Mouse (Mus musculus): Measurements from ENCODE around the gene a. TPM values are rescaled to one million over a fixed set of nuclear protein-coding genes. Genes with fewer than 3 reads are reported as not detected.

Gene a
- total and polyA plus RNA-seq, 3 experiments: 0.44 TPM; not detected in 2

- no peak for ATAC-seq (ENCODE audit: extremely low read depth, insufficient number of reproducible peaks, low FRiP score, poor library complexity, severe bottlenecking)
- DNase-seq (ENCODE audit: low spot score): no peak
- Histone ChIP-seq H3K4me3 (ENCODE audit: low read depth, low read length) (no peak overlapping the region), H3K9me3 (replicated peaks) (peaks cover 5% of the 10 kb centered on the region; the same call in 1 of the 2 replicates), H3K36me3 (replicated peaks) (no peaks in the 10 kb centered on the region), H3K4me1 (ENCODE audit: insufficient read depth, low read depth, low read length) (peaks cover 12% of the 10 kb centered on the region; the same call in 1 of the 2 replicates), H3K27me3 (ENCODE audit: insufficient read depth, low read length) (peaks cover 26% of the 10 kb centered on the region)
- TF ChIP-seq POLR2AphosphoS5 (IDR thresholded peaks at IDR 0.05; ENCODE audit: insufficient replicate concordance, low read depth, low read length): no peak
- TF ChIP-seq TAL1 (conservative IDR thresholded peaks at IDR 0.05; ENCODE audit: low read depth, low read length): no peak
- no peak for TF ChIP-seq GATA1 (IDR thresholded peaks at IDR 0.05; ENCODE audit: borderline replicate concordance, low read length)
- TF ChIP-seq CTCF (IDR thresholded peaks at IDR 0.05; ENCODE audit: low read depth, low read length): no peak
- no peak for TF ChIP-seq GATA2 (IDR thresholded peaks at IDR 0.05; ENCODE audit: borderline replicate concordance, low read depth, low read length)
Observed at GRCm38 (mm10) chr2:154776496-154776895, 14.7 kb upstream of the a start.

- ATAC-seq (ENCODE audit: extremely low read depth, insufficient number of reproducible peaks, low FRiP score, poor library complexity, severe bottlenecking): no peak
- H3K4me3 ChIP-seq (ENCODE audit: low read depth, low read length): no peak overlapping the region
- H3K4me1 ChIP-seq (ENCODE audit: insufficient read depth, low read depth, low read length): peaks cover 18% of the 10 kb centered on the region
- peaks cover 28% of the 10 kb centered on the region for H3K27me3 ChIP-seq (ENCODE audit: insufficient read depth, low read length)
- H3K36me3 ChIP-seq (replicated peaks): no peaks in the 10 kb centered on the region
- no peak for TF ChIP-seq TAL1 (conservative IDR thresholded peaks at IDR 0.05; ENCODE audit: low read depth, low read length)
- no peak for TF ChIP-seq POLR2AphosphoS5 (IDR thresholded peaks at IDR 0.05; ENCODE audit: insufficient replicate concordance, low read depth, low read length)
- no peak for TF ChIP-seq GATA2 (IDR thresholded peaks at IDR 0.05; ENCODE audit: borderline replicate concordance, low read depth, low read length)
- no peak for TF ChIP-seq CTCF (IDR thresholded peaks at IDR 0.05; ENCODE audit: low read depth, low read length)
- no peak for TF ChIP-seq GATA1 (IDR thresholded peaks at IDR 0.05; ENCODE audit: borderline replicate concordance, low read length)
- H3K9me3 ChIP-seq (replicated peaks): no peaks in the 10 kb centered on the region
- no peak for DNase-seq (ENCODE audit: low spot score)
Observed at GRCm38 (mm10) chr2:154779648-154780047, 11.6 kb upstream of the a start.

GRCm38 (mm10) chr2:154782361-154782760 is 8.8 kb upstream of the a start:
- TF ChIP-seq CTCF (IDR thresholded peaks at IDR 0.05; ENCODE audit: low read depth, low read length) (no peak), TAL1 (conservative IDR thresholded peaks at IDR 0.05; ENCODE audit: low read depth, low read length) (no peak), POLR2AphosphoS5 (IDR thresholded peaks at IDR 0.05; ENCODE audit: insufficient replicate concordance, low read depth, low read length) (no peak), GATA2 (IDR thresholded peaks at IDR 0.05; ENCODE audit: borderline replicate concordance, low read depth, low read length) (no peak), GATA1 (IDR thresholded peaks at IDR 0.05; ENCODE audit: borderline replicate concordance, low read length) (no peak)
- Histone ChIP-seq H3K4me1 (ENCODE audit: insufficient read depth, low read depth, low read length) (peaks cover 37% of the 10 kb centered on the region), H3K4me3 (ENCODE audit: low read depth, low read length) (no peak overlapping the region), H3K27me3 (ENCODE audit: insufficient read depth, low read length) (peaks cover 24% of the 10 kb centered on the region), H3K36me3 (replicated peaks) (no peaks in the 10 kb centered on the region), H3K9me3 (replicated peaks) (no peaks in the 10 kb centered on the region)
- ATAC-seq (ENCODE audit: extremely low read depth, insufficient number of reproducible peaks, low FRiP score, poor library complexity, severe bottlenecking) (no peak), DNase-seq (ENCODE audit: low spot score) (no peak)

GRCm38 (mm10) chr2:154782856-154783650 is 8.1 kb upstream of the a start:
- Histone ChIP-seq H3K4me3 (ENCODE audit: low read depth, low read length) (no peak overlapping the region), H3K9me3 (replicated peaks) (no peaks in the 10 kb centered on the region), H3K36me3 (replicated peaks) (no peaks in the 10 kb centered on the region), H3K27me3 (ENCODE audit: insufficient read depth, low read length) (peaks cover 24% of the 10 kb centered on the region), H3K4me1 (ENCODE audit: insufficient read depth, low read depth, low read length) (peaks cover 40% of the 10 kb centered on the region)
- TF ChIP-seq POLR2AphosphoS5 (IDR thresholded peaks at IDR 0.05; ENCODE audit: insufficient replicate concordance, low read depth, low read length) (no peak), CTCF (IDR thresholded peaks at IDR 0.05; ENCODE audit: low read depth, low read length) (no peak), GATA1 (IDR thresholded peaks at IDR 0.05; ENCODE audit: borderline replicate concordance, low read length) (no peak)
- ATAC-seq (ENCODE audit: extremely low read depth, insufficient number of reproducible peaks, low FRiP score, poor library complexity, severe bottlenecking) (no peak), DNase-seq (ENCODE audit: low spot score) (no peak)

- H3K9me3 ChIP-seq (replicated peaks): no peaks in the 10 kb centered on the region
- no peaks in the 10 kb centered on the region for H3K36me3 ChIP-seq (replicated peaks)
- no peak overlapping the region for H3K4me3 ChIP-seq (ENCODE audit: low read depth, low read length)
- DNase-seq (ENCODE audit: low spot score) (no peak), ATAC-seq (ENCODE audit: extremely low read depth, insufficient number of reproducible peaks, low FRiP score, poor library complexity, severe bottlenecking) (no peak)
- TF ChIP-seq CTCF (IDR thresholded peaks at IDR 0.05; ENCODE audit: low read depth, low read length) (no peak), GATA1 (IDR thresholded peaks at IDR 0.05; ENCODE audit: borderline replicate concordance, low read length) (no peak), POLR2AphosphoS5 (IDR thresholded peaks at IDR 0.05; ENCODE audit: insufficient replicate concordance, low read depth, low read length) (no peak), TAL1 (conservative IDR thresholded peaks at IDR 0.05; ENCODE audit: low read depth, low read length) (no peak), GATA2 (IDR thresholded peaks at IDR 0.05; ENCODE audit: borderline replicate concordance, low read depth, low read length) (no peak)
- H3K4me1 ChIP-seq (ENCODE audit: insufficient read depth, low read depth, low read length): peaks cover 48% of the 10 kb centered on the region
- H3K27me3 ChIP-seq (ENCODE audit: insufficient read depth, low read length): peaks cover 13% of the 10 kb centered on the region
Observed at GRCm38 (mm10) chr2:154785284-154785683, 5.9 kb upstream of the a start.

GRCm38 (mm10) chr2:154786187-154786586 is 5.0 kb upstream of the a start:
- H3K4me3 ChIP-seq (ENCODE audit: low read depth, low read length): peak overlapping the region; percentile 20; the same call in 1 of the 2 replicates
- DNase-seq (ENCODE audit: low spot score) (no peak), ATAC-seq (ENCODE audit: extremely low read depth, insufficient number of reproducible peaks, low FRiP score, poor library complexity, severe bottlenecking) (no peak)

More at GRCm38 (mm10) chr2:154786187-154786586, 5.0 kb upstream of the a start:
- H3K9me3 ChIP-seq (replicated peaks): no peaks in the 10 kb centered on the region
- H3K4me1 ChIP-seq (ENCODE audit: insufficient read depth, low read depth, low read length): peaks cover 44% of the 10 kb centered on the region
- H3K27me3 ChIP-seq (ENCODE audit: insufficient read depth, low read length): peaks cover 8% of the 10 kb centered on the region; the same call in 1 of the 2 replicates
- TF ChIP-seq TAL1 (conservative IDR thresholded peaks at IDR 0.05; ENCODE audit: low read depth, low read length): no peak; the same call in 1 of the 2 replicates
- no peak for TF ChIP-seq GATA2 (IDR thresholded peaks at IDR 0.05; ENCODE audit: borderline replicate concordance, low read depth, low read length)
- no peak for TF ChIP-seq CTCF (IDR thresholded peaks at IDR 0.05; ENCODE audit: low read depth, low read length)
- TF ChIP-seq GATA1 (IDR thresholded peaks at IDR 0.05; ENCODE audit: borderline replicate concordance, low read length): no peak
- TF ChIP-seq POLR2AphosphoS5 (IDR thresholded peaks at IDR 0.05; ENCODE audit: insufficient replicate concordance, low read depth, low read length): no peak
- H3K36me3 ChIP-seq (replicated peaks): no peaks in the 10 kb centered on the region

All from G1E (cell line).